Mouse (Mus musculus): ENCODE data around the gene Ralgps1.

GRCm38 (mm10) chr2:33370276-33370776, 960 bp downstream of the Ralgps1 start:
- TF ChIP-seq CTCF (IDR thresholded peaks at IDR 0.05; ENCODE audit: extremely low read depth, insufficient read depth, low read length) (no peak), POLR2A (IDR thresholded peaks at IDR 0.05; ENCODE audit: extremely low read depth, insufficient read depth, low read length) (no peak)
